Mouse (Mus musculus): ENCODE data around the gene Arhgap28. TPM values are rescaled to one million over a fixed set of nuclear protein-coding genes. Genes with fewer than 3 reads are reported as not detected.

The Arhgap28 gene
- polyA plus RNA-seq, 1 experiment: 0.95 TPM

- 85% methylated on average over 7 of the region's 7 CpGs for WGBS
- Histone ChIP-seq H3K4me3 (replicated peaks; ENCODE audit: control insufficient read depth, low read depth, low read length) (no peak overlapping the region), H3K27ac (ENCODE audit: control insufficient read depth, insufficient read depth, low read depth, low read length, poor library complexity) (no peak overlapping the region), H3K4me1 (ENCODE audit: control insufficient read depth, insufficient read depth, low read length) (no peaks in the 10 kb centered on the region; the same call in 1 of the 2 replicates)
- no peak for TF ChIP-seq CTCF (IDR thresholded peaks at IDR 0.05; ENCODE audit: control insufficient read depth, insufficient read depth, low read length)
- TF ChIP-seq POLR2A (IDR thresholded peaks at IDR 0.05; ENCODE audit: borderline replicate concordance, control insufficient read depth, low read depth, low read length): no peak
Measured at GRCm38 (mm10) chr17:67958909-67959308, 45.0 kb downstream of the Arhgap28 start.

- Histone ChIP-seq H3K27ac (ENCODE audit: control insufficient read depth, insufficient read depth, low read depth, low read length, poor library complexity) (no peak overlapping the region), H3K4me1 (ENCODE audit: control insufficient read depth, insufficient read depth, low read length) (no peaks in the 10 kb centered on the region; the same call in 1 of the 2 replicates), H3K4me3 (replicated peaks; ENCODE audit: control insufficient read depth, low read depth, low read length) (no peak overlapping the region)
- WGBS: 5% methylated on average over 1 of the region's 1 CpGs
- TF ChIP-seq CTCF (IDR thresholded peaks at IDR 0.05; ENCODE audit: control insufficient read depth, insufficient read depth, low read length) (no peak), POLR2A (IDR thresholded peaks at IDR 0.05; ENCODE audit: borderline replicate concordance, control insufficient read depth, low read depth, low read length) (no peak)
Measured at GRCm38 (mm10) chr17:67957603-67958002, 46.3 kb downstream of the Arhgap28 start.

GRCm38 (mm10) chr17:67955876-67956690 is 47.8 kb downstream of the Arhgap28 start:
- Histone ChIP-seq H3K4me3 (replicated peaks; ENCODE audit: control insufficient read depth, low read depth, low read length) (no peak overlapping the region), H3K27ac (ENCODE audit: control insufficient read depth, insufficient read depth, low read depth, low read length, poor library complexity) (no peak overlapping the region), H3K4me1 (ENCODE audit: control insufficient read depth, insufficient read depth, low read length) (no peaks in the 10 kb centered on the region; the same call in 1 of the 2 replicates)
- WGBS: 75% methylated on average over 10 of the region's 10 CpGs
- TF ChIP-seq POLR2A (IDR thresholded peaks at IDR 0.05; ENCODE audit: borderline replicate concordance, control insufficient read depth, low read depth, low read length) (no peak), CTCF (IDR thresholded peaks at IDR 0.05; ENCODE audit: control insufficient read depth, insufficient read depth, low read length) (no peak)

GRCm38 (mm10) chr17:67954961-67955360 is 49.0 kb downstream of the Arhgap28 start:
- WGBS: 80% methylated on average over 5 of the region's 5 CpGs
- Histone ChIP-seq H3K4me3 (replicated peaks; ENCODE audit: control insufficient read depth, low read depth, low read length) (no peak overlapping the region), H3K27ac (ENCODE audit: control insufficient read depth, insufficient read depth, low read depth, low read length, poor library complexity) (no peak overlapping the region), H3K4me1 (ENCODE audit: control insufficient read depth, insufficient read depth, low read length) (no peaks in the 10 kb centered on the region; the same call in 1 of the 2 replicates)
- TF ChIP-seq CTCF (IDR thresholded peaks at IDR 0.05; ENCODE audit: control insufficient read depth, insufficient read depth, low read length): no peak
- TF ChIP-seq POLR2A (IDR thresholded peaks at IDR 0.05; ENCODE audit: borderline replicate concordance, control insufficient read depth, low read depth, low read length): no peak

- 51% methylated on average over 11 of the region's 11 CpGs for WGBS
- Histone ChIP-seq H3K4me3 (replicated peaks; ENCODE audit: control insufficient read depth, low read depth, low read length) (no peak overlapping the region), H3K27ac (ENCODE audit: control insufficient read depth, insufficient read depth, low read depth, low read length, poor library complexity) (no peak overlapping the region), H3K4me1 (ENCODE audit: control insufficient read depth, insufficient read depth, low read length) (no peaks in the 10 kb centered on the region)
- no peak for TF ChIP-seq CTCF (IDR thresholded peaks at IDR 0.05; ENCODE audit: control insufficient read depth, insufficient read depth, low read length)
- no peak for TF ChIP-seq POLR2A (IDR thresholded peaks at IDR 0.05; ENCODE audit: borderline replicate concordance, control insufficient read depth, low read depth, low read length)
Measured at GRCm38 (mm10) chr17:67950523-67951213, 53.3 kb downstream of the Arhgap28 start.

- H3K4me1 ChIP-seq (ENCODE audit: control insufficient read depth, insufficient read depth, low read length): no peaks in the 10 kb centered on the region
- no peak overlapping the region for H3K4me3 ChIP-seq (replicated peaks; ENCODE audit: control insufficient read depth, low read depth, low read length)
- H3K27ac ChIP-seq (ENCODE audit: control insufficient read depth, insufficient read depth, low read depth, low read length, poor library complexity): no peak overlapping the region
- 71% methylated on average over 5 of the region's 5 CpGs for WGBS
- TF ChIP-seq CTCF (IDR thresholded peaks at IDR 0.05; ENCODE audit: control insufficient read depth, insufficient read depth, low read length) (no peak), POLR2A (IDR thresholded peaks at IDR 0.05; ENCODE audit: borderline replicate concordance, control insufficient read depth, low read depth, low read length) (no peak)
Measured at GRCm38 (mm10) chr17:67948601-67949000, 55.3 kb downstream of the Arhgap28 start.

GRCm38 (mm10) chr17:67945453-67945852 is 58.5 kb downstream of the Arhgap28 start:
- H3K4me1 ChIP-seq (ENCODE audit: control insufficient read depth, insufficient read depth, low read length): no peaks in the 10 kb centered on the region
- TF ChIP-seq POLR2A (IDR thresholded peaks at IDR 0.05; ENCODE audit: borderline replicate concordance, control insufficient read depth, low read depth, low read length) (no peak), CTCF (IDR thresholded peaks at IDR 0.05; ENCODE audit: control insufficient read depth, insufficient read depth, low read length) (no peak)

GRCm38 (mm10) chr17:67944256-67944655 is 59.7 kb downstream of the Arhgap28 start:
- 77% methylated on average over 7 of the region's 7 CpGs for WGBS
- H3K27ac ChIP-seq (ENCODE audit: control insufficient read depth, insufficient read depth, low read depth, low read length, poor library complexity): no peak overlapping the region
- TF ChIP-seq CTCF (IDR thresholded peaks at IDR 0.05; ENCODE audit: control insufficient read depth, insufficient read depth, low read length) (no peak), POLR2A (IDR thresholded peaks at IDR 0.05; ENCODE audit: borderline replicate concordance, control insufficient read depth, low read depth, low read length) (no peak)
- H3K4me1 ChIP-seq (ENCODE audit: control insufficient read depth, insufficient read depth, low read length): no peaks in the 10 kb centered on the region
- no peak overlapping the region for H3K4me3 ChIP-seq (replicated peaks; ENCODE audit: control insufficient read depth, low read depth, low read length)

More at GRCm38 (mm10) chr17:67945453-67945852, 58.5 kb downstream of the Arhgap28 start:
- 86% methylated on average over 7 of the region's 7 CpGs for WGBS
- H3K4me3 ChIP-seq (replicated peaks; ENCODE audit: control insufficient read depth, low read depth, low read length): no peak overlapping the region
- H3K27ac ChIP-seq (ENCODE audit: control insufficient read depth, insufficient read depth, low read depth, low read length, poor library complexity): no peak overlapping the region
